Mouse (Mus musculus) lung, postnatal 0 days (tissue): ENCODE measurements around the gene Foxd1. TPM values are rescaled to one million over a fixed set of nuclear protein-coding genes. Genes with fewer than 3 reads are reported as not detected.

Experiments used
- ATAC-seq: fragments of 200-750 bp; cut with Nextera tagmentation; 2 replicates; pipeline ENCODE4 v1.8.0; 2017; ENCODE audit warnings: moderate library complexity
- DNase-seq: peaks from one replicate; pipeline ENCODE4 v3.0.0-alpha.2; 2016; ENCODE audit warnings: low spot score
- H3K27ac ChIP-seq: fragments of 300-500 bp; sonication (generic); 2 replicates; pipeline ENCODE4 v1.5.1; 2014; ENCODE audit warnings: antibody characterized with exemption, mild to moderate bottlenecking, low read length, mixed read lengths
- H3K27me3 ChIP-seq: fragments of 300-500 bp; sonication (generic); replicated peaks from 2 replicates; pipeline ENCODE4 v1.6.1; 2014; ENCODE audit warnings: low read length, mixed read lengths; ENCODE audit not compliant: insufficient read depth
- H3K36me3 ChIP-seq: fragments of 300-500 bp; sonication (generic); 2 replicates; pipeline ENCODE4 v1.6.1; 2014; ENCODE audit warnings: low read length, mixed read lengths; ENCODE audit not compliant: insufficient read depth
- H3K4me1 ChIP-seq: fragments of 300-500 bp; sonication (generic); 2 replicates; pipeline ENCODE4 v1.6.1; 2014; ENCODE audit warnings: antibody characterized with exemption, low read depth, low read length, mixed read lengths; ENCODE audit not compliant: insufficient read depth
- H3K4me2 ChIP-seq: fragments of 300-500 bp; sonication (generic); replicated peaks from 2 replicates; pipeline ENCODE4 v1.6.1; 2014; ENCODE audit warnings: low read depth, mild to moderate bottlenecking, low read length, moderate library complexity, mixed read lengths
- H3K4me3 ChIP-seq: fragments of 300-500 bp; sonication (generic); 2 replicates; pipeline ENCODE4 v1.5.1; 2014; ENCODE audit warnings: low read depth, low read length
- H3K9ac ChIP-seq: fragments of 300-500 bp; sonication (generic); replicated peaks from 2 replicates; pipeline ENCODE4 v1.6.1; 2014; ENCODE audit warnings: low read depth, mild to moderate bottlenecking
- H3K9me3 ChIP-seq: fragments of 300-500 bp; sonication (generic); 2 replicates; pipeline ENCODE4 v1.6.1; 2016; ENCODE audit warnings: low read length, mixed read lengths
- CTCF ChIP-seq: IDR thresholded peaks from 2 replicates; pipeline ENCODE4 v1.5.1; 2016; ENCODE audit warnings: antibody characterized with exemption, mild to moderate bottlenecking
- EP300 ChIP-seq: IDR thresholded peaks from 2 replicates; pipeline ENCODE4 v1.6.1; 2016; ENCODE audit warnings: antibody characterized with exemption, mild to moderate bottlenecking, control low read depth
- WGBS: fragments of 180-500 bp; shearing (Covaris S2); extraction: QIAGEN DNeasy Blood & Tissue Kit; methylation state at CpG from one replicate; pipeline ENCODE4 v1.1.7; 2014; 5-methylcytosine and 5-hydroxymethylcytosine counted together
- polyA plus RNA-seq: library from polyadenylated mRNA; unstranded; fragments of >200 nt; fragmentation: Nextera tagmentation; extraction: Ambion mirVana; gene quantifications from 2 replicates; pipeline ENCODE4 v1.2.1, GENCODE M21; 2015

Gene Foxd1
- polyA plus RNA-seq, 1 experiment from 2014 or later = 0.05 TPM

GRCm38 (mm10) chr13:98365081-98365480, 11.0 kb downstream of the Foxd1 start:
- H3K4me2 ChIP-seq = no peak overlapping the region
- H3K9ac ChIP-seq = no peak overlapping the region
- H3K9me3 ChIP-seq = no peaks in the 10 kb centered on the region
- ATAC-seq = no peak
- H3K27ac ChIP-seq = no peak overlapping the region
- H3K27me3 ChIP-seq = peaks cover 90% of the 10 kb centered on the region
- H3K4me3 ChIP-seq = no peak overlapping the region
- WGBS = 6% methylated on average over 8 of the region's 8 CpGs
- no peaks in the 10 kb centered on the region for H3K4me1 ChIP-seq
- H3K36me3 ChIP-seq = no peaks in the 10 kb centered on the region
- DNase-seq = no peak
- TF ChIP-seq CTCF (no peak), EP300 (no peak)

GRCm38 (mm10) chr13:98365766-98366421, 11.9 kb downstream of the Foxd1 start:
- peaks cover 82% of the 10 kb centered on the region for H3K27me3 ChIP-seq
- no peaks in the 10 kb centered on the region for H3K9me3 ChIP-seq
- no peaks in the 10 kb centered on the region for H3K4me1 ChIP-seq
- 0 out of 2 replicates have a peak overlapping the region, but pooled peaks have one; percentile 3 for H3K4me3 ChIP-seq
- H3K4me2 ChIP-seq = 0 out of 2 replicates have a peak overlapping the region, but pooled peaks have one; percentile 17
- ATAC-seq (no peak), DNase-seq (no peak)
- WGBS = 2% methylated on average over 47 of the region's 52 CpGs
- no peak overlapping the region for H3K9ac ChIP-seq
- H3K36me3 ChIP-seq = no peaks in the 10 kb centered on the region
- H3K27ac ChIP-seq = no peak overlapping the region
- TF ChIP-seq EP300 (no peak), CTCF (peak; percentile 2; the same call in 1 of the 2 replicates)

- H3K27ac ChIP-seq = no peak overlapping the region
- TF ChIP-seq CTCF (peak; percentile 0; the same call in 1 of the 2 replicates), EP300 (no peak)
- peaks cover 75% of the 10 kb centered on the region for H3K27me3 ChIP-seq
- DNase-seq (no peak), ATAC-seq (no peak)
- H3K9me3 ChIP-seq = no peaks in the 10 kb centered on the region
- H3K4me2 ChIP-seq = no peak overlapping the region
- 0 out of 2 replicates have a peak overlapping the region, but pooled peaks have one; percentile 3 for H3K4me3 ChIP-seq
- WGBS = 3% methylated on average over 34 of the region's 43 CpGs
- no peak overlapping the region for H3K9ac ChIP-seq
- H3K36me3 ChIP-seq = no peaks in the 10 kb centered on the region
- H3K4me1 ChIP-seq = no peaks in the 10 kb centered on the region
Measured at GRCm38 (mm10) chr13:98366469-98367275, 12.6 kb downstream of the Foxd1 start.

GRCm38 (mm10) chr13:98367601-98368000, 13.6 kb downstream of the Foxd1 start:
- Histone ChIP-seq H3K36me3 (no peaks in the 10 kb centered on the region), H3K4me3 (no peak overlapping the region), H3K9ac (no peak overlapping the region), H3K27me3 (peaks cover 68% of the 10 kb centered on the region), H3K4me1 (no peaks in the 10 kb centered on the region), H3K4me2 (no peak overlapping the region), H3K9me3 (no peaks in the 10 kb centered on the region), H3K27ac (no peak overlapping the region)
- ATAC-seq = no peak
- DNase-seq = no peak
- TF ChIP-seq EP300 (no peak), CTCF (no peak)
- 35% methylated on average over 3 of the region's 3 CpGs for WGBS

- no peak for ATAC-seq
- Histone ChIP-seq H3K9ac (no peak overlapping the region), H3K27me3 (peaks cover 56% of the 10 kb centered on the region)
Measured at GRCm38 (mm10) chr13:98369046-98369445, 15.0 kb downstream of the Foxd1 start.

GRCm38 (mm10) chr13:98374560-98374959, 20.5 kb downstream of the Foxd1 start:
- no peaks in the 10 kb centered on the region for H3K9me3 ChIP-seq
- DNase-seq = no peak
- H3K27ac ChIP-seq = no peak overlapping the region
- H3K4me1 ChIP-seq = no peaks in the 10 kb centered on the region
- no peaks in the 10 kb centered on the region for H3K36me3 ChIP-seq
- no peak for ATAC-seq
- no peak overlapping the region for H3K4me2 ChIP-seq
- no peak overlapping the region for H3K9ac ChIP-seq
- TF ChIP-seq EP300 (no peak), CTCF (no peak)
- H3K4me3 ChIP-seq = no peak overlapping the region
- WGBS = 48% methylated on average over 8 of the region's 8 CpGs
- 0 out of 2 replicates have a peak, but pooled peaks cover 5% of the 10 kb centered on the region for H3K27me3 ChIP-seq

More at GRCm38 (mm10) chr13:98369046-98369445, 15.0 kb downstream of the Foxd1 start:
- Histone ChIP-seq H3K36me3 (no peaks in the 10 kb centered on the region), H3K27ac (no peak overlapping the region), H3K4me2 (no peak overlapping the region), H3K4me3 (no peak overlapping the region), H3K9me3 (no peaks in the 10 kb centered on the region), H3K4me1 (no peaks in the 10 kb centered on the region)
- TF ChIP-seq CTCF (no peak), EP300 (no peak)
- DNase-seq = no peak
- 29% methylated on average over 6 of the region's 6 CpGs for WGBS
